Mouse (Mus musculus): ENCODE results near the gene Col8a1. TPM values are rescaled to one million over a fixed set of nuclear protein-coding genes. Genes with fewer than 3 reads are reported as not detected.

Gene Col8a1
- polyA plus RNA-seq, 1 experiment from 2014 or later: 1.1 TPM

DNA sequence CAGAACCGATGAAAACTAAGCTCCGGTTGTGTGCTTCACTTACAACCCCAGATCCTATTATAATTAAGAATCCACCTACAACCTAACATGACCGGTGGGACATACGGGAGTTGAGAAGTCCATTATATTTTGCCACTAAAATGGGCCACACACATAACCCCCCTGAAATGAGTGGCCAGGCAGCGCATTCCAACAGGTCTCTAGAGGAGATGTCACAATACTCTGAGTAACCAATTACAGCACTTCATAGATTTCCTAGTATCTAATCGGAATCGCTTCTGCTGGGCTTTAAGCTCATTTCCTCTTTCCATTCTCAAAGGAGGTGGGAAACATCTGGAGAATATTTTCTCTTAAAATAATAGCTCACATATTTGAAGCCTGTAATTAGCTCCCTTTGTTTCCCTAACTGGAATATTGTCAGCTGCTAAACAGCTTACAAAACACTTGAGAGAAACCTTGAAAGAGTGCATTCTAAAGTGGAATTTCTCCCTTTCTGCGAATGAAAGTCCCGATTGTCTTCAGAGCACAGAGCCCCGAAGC is 113.1 kb downstream of the Col8a1 start:
- no peak for DNase-seq (ENCODE audit: low spot score, missing footprints)
- Histone ChIP-seq H3K9ac (ENCODE audit: low read length) (no peak overlapping the region), H3K4me2 (no peak overlapping the region), H3K9me3 (ENCODE audit: control insufficient read depth, low read length) (no peaks in the 10 kb centered on the region), H3K4me3 (ENCODE audit: low read depth, low read length) (no peak overlapping the region), H3K27me3 (ENCODE audit: control insufficient read depth, insufficient read depth, low read length) (no peaks in the 10 kb centered on the region), H3K27ac (ENCODE audit: low read depth, low read length) (no peak overlapping the region), H3K4me1 (ENCODE audit: control insufficient read depth, insufficient read depth, low read length) (no peaks in the 10 kb centered on the region), H3K36me3 (ENCODE audit: control insufficient read depth, insufficient read depth, low read length) (no peaks in the 10 kb centered on the region)
- 80% methylated on average over 10 of the region's 10 CpGs for WGBS
- no peak for ATAC-seq (ENCODE audit: low FRiP score)

DNA sequence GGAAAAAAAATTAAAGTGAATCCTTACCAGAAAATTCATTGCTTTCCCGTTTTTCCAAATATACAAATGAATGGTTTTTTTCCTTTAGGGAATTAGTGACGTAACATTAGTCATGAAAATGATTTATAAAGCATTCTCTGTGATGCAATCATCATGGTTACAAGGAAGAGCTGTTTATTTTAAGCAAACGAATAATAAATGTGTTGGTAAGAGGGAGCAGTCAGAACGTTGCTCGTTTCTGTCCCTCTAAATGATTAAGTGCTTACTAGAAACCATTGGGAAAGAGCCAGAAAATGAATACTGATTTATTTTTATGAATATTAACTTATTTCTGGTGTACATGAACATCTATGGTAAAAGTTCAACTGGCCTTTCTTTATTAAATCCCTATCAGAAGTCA is 119.8 kb downstream of the Col8a1 start:
- H3K4me1 ChIP-seq (ENCODE audit: control insufficient read depth, insufficient read depth, low read length): no peaks in the 10 kb centered on the region
- H3K9ac ChIP-seq (ENCODE audit: low read length): no peak overlapping the region
- H3K4me3 ChIP-seq (ENCODE audit: low read depth, low read length): no peak overlapping the region
- ATAC-seq (ENCODE audit: low FRiP score) (no peak), DNase-seq (ENCODE audit: low spot score, missing footprints) (no peak)
- no peaks in the 10 kb centered on the region for H3K27me3 ChIP-seq (ENCODE audit: control insufficient read depth, insufficient read depth, low read length)
- no peak overlapping the region for H3K27ac ChIP-seq (ENCODE audit: low read depth, low read length)
- WGBS: 72% methylated on average over 5 of the region's 5 CpGs
- no peaks in the 10 kb centered on the region for H3K36me3 ChIP-seq (ENCODE audit: control insufficient read depth, insufficient read depth, low read length)
- no peaks in the 10 kb centered on the region for H3K9me3 ChIP-seq (ENCODE audit: control insufficient read depth, low read length)
- no peak overlapping the region for H3K4me2 ChIP-seq

DNA sequence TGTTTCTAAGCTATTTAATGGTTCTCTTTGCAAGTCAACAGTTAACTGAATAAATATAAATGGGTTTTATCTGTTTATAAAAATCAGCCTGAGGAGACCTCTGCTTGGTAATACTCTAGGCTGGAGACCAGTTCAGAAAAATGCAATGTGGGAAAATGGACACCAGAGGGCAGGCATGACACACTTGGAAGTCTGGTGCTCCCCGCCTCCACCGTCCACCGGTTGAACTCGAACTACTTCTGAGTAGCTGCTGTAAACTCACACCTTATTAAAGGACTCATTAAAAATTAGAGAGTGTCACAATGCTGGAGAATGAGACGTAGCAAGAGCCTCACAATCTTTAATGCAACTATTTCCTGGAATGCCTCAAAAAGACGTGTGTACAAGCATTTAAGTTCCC is 120.3 kb downstream of the Col8a1 start:
- WGBS: 11% methylated on average over 6 of the region's 6 CpGs
- no peak overlapping the region for H3K9ac ChIP-seq (ENCODE audit: low read length)
- ATAC-seq (ENCODE audit: low FRiP score) (peak; percentile 78), DNase-seq (ENCODE audit: low spot score, missing footprints) (peak; percentile 98)
- H3K27me3 ChIP-seq (ENCODE audit: control insufficient read depth, insufficient read depth, low read length): no peaks in the 10 kb centered on the region
- H3K4me3 ChIP-seq (ENCODE audit: low read depth, low read length): no peak overlapping the region
- H3K4me2 ChIP-seq: no peak overlapping the region
- H3K36me3 ChIP-seq (ENCODE audit: control insufficient read depth, insufficient read depth, low read length): no peaks in the 10 kb centered on the region
- H3K27ac ChIP-seq (ENCODE audit: low read depth, low read length): no peak overlapping the region
- H3K4me1 ChIP-seq (ENCODE audit: control insufficient read depth, insufficient read depth, low read length): no peaks in the 10 kb centered on the region
- no peaks in the 10 kb centered on the region for H3K9me3 ChIP-seq (ENCODE audit: control insufficient read depth, low read length)

DNA sequence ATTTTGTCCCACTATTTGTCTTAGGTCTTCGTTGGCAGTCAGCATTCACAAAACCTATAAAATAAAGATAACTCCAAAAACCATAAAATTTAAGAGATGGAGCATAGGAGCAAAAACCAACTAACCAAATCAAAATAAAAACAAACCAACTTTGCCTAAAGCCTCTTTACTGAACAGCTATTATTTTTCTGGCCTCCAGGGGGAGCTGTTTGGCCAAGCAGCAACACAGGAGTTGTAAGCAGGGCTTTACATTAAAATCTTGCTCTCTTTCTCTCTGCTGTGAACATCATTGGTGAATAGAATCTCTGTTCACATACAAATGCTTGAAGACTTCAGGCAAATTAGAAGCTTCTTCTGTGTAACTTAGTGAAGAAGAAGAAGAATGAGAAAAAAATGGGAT is 142.8 kb downstream of the Col8a1 start:
- DNase-seq (ENCODE audit: low spot score, missing footprints): peak; percentile 96
- Histone ChIP-seq H3K9me3 (ENCODE audit: control insufficient read depth, low read length) (no peaks in the 10 kb centered on the region), H3K4me1 (ENCODE audit: control insufficient read depth, insufficient read depth, low read length) (0 out of 2 replicates have a peak, but pooled peaks cover 4% of the 10 kb centered on the region), H3K4me2 (no peak overlapping the region), H3K4me3 (ENCODE audit: low read depth, low read length) (no peak overlapping the region), H3K36me3 (ENCODE audit: control insufficient read depth, insufficient read depth, low read length) (no peaks in the 10 kb centered on the region), H3K9ac (ENCODE audit: low read length) (no peak overlapping the region), H3K27me3 (ENCODE audit: control insufficient read depth, insufficient read depth, low read length) (no peaks in the 10 kb centered on the region), H3K27ac (ENCODE audit: low read depth, low read length) (no peak overlapping the region)
- no peak for ATAC-seq (ENCODE audit: low FRiP score)
- WGBS: 0% methylated on average over 1 of the region's 1 CpGs

DNA sequence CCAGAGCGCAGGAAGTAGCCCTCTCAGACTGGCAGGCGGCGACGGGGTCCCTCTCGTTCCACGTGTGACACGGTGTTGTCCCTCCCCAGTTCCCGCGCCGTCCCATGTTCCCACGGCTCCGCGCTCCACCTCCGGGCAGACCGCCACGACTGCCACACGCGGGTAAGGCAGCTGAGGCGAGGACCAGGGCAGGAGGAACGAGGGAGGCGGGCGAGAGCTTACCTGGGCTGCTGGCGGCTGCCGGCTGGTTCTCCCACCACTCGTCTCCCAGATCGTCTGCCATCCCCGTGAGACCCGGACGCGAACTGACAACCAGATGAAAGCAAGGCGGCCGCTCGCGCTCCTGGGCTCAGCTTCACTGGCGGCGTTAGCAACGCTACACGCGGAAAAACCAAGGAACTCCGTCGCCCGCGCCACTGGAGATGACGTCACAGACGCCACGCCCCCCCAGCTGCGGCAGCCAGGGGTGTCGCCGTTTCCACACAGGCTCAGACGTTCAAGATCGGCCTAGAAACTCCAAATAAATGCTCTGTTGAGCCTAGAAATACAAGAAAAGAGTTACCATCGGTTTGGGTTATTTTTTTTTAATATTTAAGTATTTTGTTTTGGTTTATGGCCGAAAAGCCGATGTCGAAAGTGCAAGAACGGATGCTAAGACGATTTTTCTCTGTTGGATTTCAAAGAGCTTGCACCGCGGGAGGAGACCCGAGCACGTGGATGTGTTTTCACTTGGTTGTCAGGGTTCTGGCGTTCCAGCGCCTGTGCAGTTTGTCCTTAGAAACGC is 147.9 kb downstream of the Col8a1 start, which contains the start of gene Cmss1:
TSS of gene Cmss1 (minus strand) at position 421 of the 784 bp plus-strand sequence.
- DNase-seq (ENCODE audit: low spot score, missing footprints): peak; percentile 99
- peaks cover 6% of the 10 kb centered on the region; the same call in 1 of the 2 replicates for H3K4me1 ChIP-seq (ENCODE audit: control insufficient read depth, insufficient read depth, low read length)
- H3K9me3 ChIP-seq (ENCODE audit: control insufficient read depth, low read length): no peaks in the 10 kb centered on the region
- peak within 1 kb of the TSS; percentile 83 for H3K4me3 ChIP-seq (ENCODE audit: low read depth, low read length)
- ATAC-seq (ENCODE audit: low FRiP score): peak; percentile 95
- peak within 1 kb of the TSS; percentile 73 for H3K4me2 ChIP-seq
- H3K36me3 ChIP-seq (ENCODE audit: control insufficient read depth, insufficient read depth, low read length): no peaks in the 10 kb centered on the region
- WGBS: under 1% methylated on average over 64 of the region's 64 CpGs
- H3K9ac ChIP-seq (ENCODE audit: low read length): peak within 1 kb of the TSS; percentile 74
- H3K27ac ChIP-seq (ENCODE audit: low read depth, low read length): no peak within 1 kb of the TSS
- no peaks in the 10 kb centered on the region for H3K27me3 ChIP-seq (ENCODE audit: control insufficient read depth, insufficient read depth, low read length)

DNA sequence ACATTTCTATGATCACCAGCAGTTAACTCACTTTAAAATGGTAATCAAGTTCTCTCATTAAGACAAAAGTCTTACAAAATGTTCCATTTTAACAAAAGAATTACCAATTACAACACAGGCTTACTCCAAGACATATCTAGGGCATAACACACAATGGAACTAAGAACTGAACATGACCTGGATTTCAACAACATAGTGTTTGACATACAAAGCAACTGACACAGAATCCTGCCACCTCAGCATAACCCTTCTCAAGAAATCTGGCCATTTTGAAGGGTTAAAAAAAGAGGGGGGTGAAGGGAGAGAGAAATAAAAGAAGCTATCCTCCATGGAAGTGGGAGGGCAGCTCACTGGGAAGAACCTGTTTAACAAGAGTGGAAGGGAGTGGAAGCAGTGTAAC is 153.5 kb downstream of the Col8a1 start:
- no peak for ATAC-seq (ENCODE audit: low FRiP score)
- no peak for DNase-seq (ENCODE audit: low spot score, missing footprints)
- no peak overlapping the region for H3K9ac ChIP-seq (ENCODE audit: low read length)
- no peak overlapping the region for H3K4me2 ChIP-seq
- H3K27ac ChIP-seq (ENCODE audit: low read depth, low read length): no peak overlapping the region
- H3K36me3 ChIP-seq (ENCODE audit: control insufficient read depth, insufficient read depth, low read length): no peaks in the 10 kb centered on the region
- no peak overlapping the region for H3K4me3 ChIP-seq (ENCODE audit: low read depth, low read length)
- H3K27me3 ChIP-seq (ENCODE audit: control insufficient read depth, insufficient read depth, low read length): no peaks in the 10 kb centered on the region
- H3K4me1 ChIP-seq (ENCODE audit: control insufficient read depth, insufficient read depth, low read length): 0 out of 2 replicates have a peak, but pooled peaks cover under 1% of the 10 kb centered on the region
- H3K9me3 ChIP-seq (ENCODE audit: control insufficient read depth, low read length): no peaks in the 10 kb centered on the region

DNA sequence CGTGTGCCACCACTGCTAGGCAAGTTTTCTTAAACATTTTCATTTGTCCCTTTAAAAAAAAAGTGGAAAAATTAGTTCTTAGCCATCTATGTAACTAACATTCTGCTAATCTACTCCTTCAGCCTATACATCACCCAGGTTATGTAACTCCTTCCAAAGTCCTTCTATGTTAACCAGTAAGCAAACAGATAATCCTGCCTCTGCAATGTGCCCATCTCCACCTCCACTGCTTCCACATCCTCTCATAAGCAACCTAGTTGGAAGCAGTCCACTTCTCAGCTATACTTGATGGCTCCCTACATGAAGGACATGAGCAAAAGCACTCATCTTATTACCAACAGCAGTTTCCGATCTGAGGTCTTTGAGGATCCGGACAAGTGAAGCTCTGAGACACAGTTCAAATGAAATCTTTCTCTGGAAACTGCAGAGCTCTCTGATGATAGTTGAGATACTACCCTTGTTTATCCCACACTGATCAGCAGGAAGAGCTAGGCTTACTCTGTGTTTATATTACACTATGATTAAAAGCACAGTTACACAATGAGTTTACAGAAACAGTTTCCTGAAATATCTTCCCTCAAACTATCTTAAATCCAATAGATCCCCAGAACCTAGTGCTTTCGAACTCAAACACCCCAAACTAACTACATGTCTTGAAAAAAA is 157.1 kb downstream of the Col8a1 start:
- Histone ChIP-seq H3K27me3 (ENCODE audit: control insufficient read depth, insufficient read depth, low read length) (no peaks in the 10 kb centered on the region), H3K4me3 (ENCODE audit: low read depth, low read length) (no peak overlapping the region), H3K9me3 (ENCODE audit: control insufficient read depth, low read length) (no peaks in the 10 kb centered on the region), H3K36me3 (ENCODE audit: control insufficient read depth, insufficient read depth, low read length) (no peaks in the 10 kb centered on the region), H3K9ac (ENCODE audit: low read length) (no peak overlapping the region), H3K27ac (ENCODE audit: low read depth, low read length) (no peak overlapping the region), H3K4me1 (ENCODE audit: control insufficient read depth, insufficient read depth, low read length) (no peaks in the 10 kb centered on the region), H3K4me2 (no peak overlapping the region)
- DNase-seq (ENCODE audit: low spot score, missing footprints): no peak
- ATAC-seq (ENCODE audit: low FRiP score): no peak
- WGBS: 88% methylated on average over 4 of the region's 4 CpGs

DNA sequence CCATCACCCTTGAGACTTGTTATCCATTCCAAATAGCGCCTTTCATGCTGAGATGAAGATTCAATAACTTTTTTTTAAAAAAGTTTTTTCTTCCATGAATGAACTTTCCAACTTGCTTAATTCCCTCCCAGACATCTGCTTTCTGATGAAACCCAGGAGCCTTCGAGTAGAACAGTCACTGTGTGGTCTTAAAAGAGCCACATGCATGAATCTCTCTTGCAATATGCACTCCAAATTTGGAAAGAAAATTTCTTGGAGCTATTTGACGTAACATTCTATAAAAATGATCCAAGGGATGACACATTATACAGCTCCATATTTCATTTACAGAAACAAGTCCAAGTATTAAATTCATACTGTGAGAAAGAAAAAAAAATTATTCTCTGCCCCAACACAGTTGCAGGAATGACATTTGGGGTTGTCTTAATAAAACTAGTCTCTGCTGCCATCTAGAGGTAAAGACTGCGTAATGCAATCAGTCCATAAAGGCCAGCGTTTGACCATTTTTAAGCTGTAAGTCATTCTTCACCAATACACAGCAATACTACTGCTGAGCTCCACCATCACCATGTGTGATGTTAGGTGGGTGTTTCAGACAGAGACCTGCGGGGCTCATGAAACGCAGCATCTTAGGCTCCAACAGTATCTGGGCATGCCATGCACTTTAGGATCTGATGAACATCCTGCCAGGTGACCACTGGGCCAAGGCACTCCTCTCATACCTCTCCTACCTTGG is 160.9 kb downstream of the Col8a1 start:
- ATAC-seq (ENCODE audit: low FRiP score) (peak; percentile 44; the same call in 1 of the 2 replicates), DNase-seq (ENCODE audit: low spot score, missing footprints) (peak; percentile 96)
- Histone ChIP-seq H3K27me3 (ENCODE audit: control insufficient read depth, insufficient read depth, low read length) (no peaks in the 10 kb centered on the region), H3K4me3 (ENCODE audit: low read depth, low read length) (no peak overlapping the region), H3K9me3 (ENCODE audit: control insufficient read depth, low read length) (no peaks in the 10 kb centered on the region), H3K9ac (ENCODE audit: low read length) (no peak overlapping the region), H3K36me3 (ENCODE audit: control insufficient read depth, insufficient read depth, low read length) (no peaks in the 10 kb centered on the region), H3K4me1 (ENCODE audit: control insufficient read depth, insufficient read depth, low read length) (no peaks in the 10 kb centered on the region), H3K27ac (ENCODE audit: low read depth, low read length) (no peak overlapping the region), H3K4me2 (no peak overlapping the region)
- 36% methylated on average over 7 of the region's 7 CpGs for WGBS

Data from midbrain, embryonic 11.5 days (tissue).